Mouse (Mus musculus): ENCODE measurements around the gene Abcg4. TPM values are rescaled to one million over a fixed set of nuclear protein-coding genes. Genes with fewer than 3 reads are reported as not detected.
A peak's percentile ranks its signal among the peaks of the same experiment; 100 is the strongest.
"Not testable (repeated sequence)": the region's sequence is repeated elsewhere in the genome, so short reads cannot be mapped to it uniquely, and the experiment has no call there.

Abcg4 gene
- polyA plus RNA-seq (2015; fragmentation: Nextera tagmentation; extraction: Ambion mirVana): 9.2 and 10.9 TPM in 2 replicates

DNA sequence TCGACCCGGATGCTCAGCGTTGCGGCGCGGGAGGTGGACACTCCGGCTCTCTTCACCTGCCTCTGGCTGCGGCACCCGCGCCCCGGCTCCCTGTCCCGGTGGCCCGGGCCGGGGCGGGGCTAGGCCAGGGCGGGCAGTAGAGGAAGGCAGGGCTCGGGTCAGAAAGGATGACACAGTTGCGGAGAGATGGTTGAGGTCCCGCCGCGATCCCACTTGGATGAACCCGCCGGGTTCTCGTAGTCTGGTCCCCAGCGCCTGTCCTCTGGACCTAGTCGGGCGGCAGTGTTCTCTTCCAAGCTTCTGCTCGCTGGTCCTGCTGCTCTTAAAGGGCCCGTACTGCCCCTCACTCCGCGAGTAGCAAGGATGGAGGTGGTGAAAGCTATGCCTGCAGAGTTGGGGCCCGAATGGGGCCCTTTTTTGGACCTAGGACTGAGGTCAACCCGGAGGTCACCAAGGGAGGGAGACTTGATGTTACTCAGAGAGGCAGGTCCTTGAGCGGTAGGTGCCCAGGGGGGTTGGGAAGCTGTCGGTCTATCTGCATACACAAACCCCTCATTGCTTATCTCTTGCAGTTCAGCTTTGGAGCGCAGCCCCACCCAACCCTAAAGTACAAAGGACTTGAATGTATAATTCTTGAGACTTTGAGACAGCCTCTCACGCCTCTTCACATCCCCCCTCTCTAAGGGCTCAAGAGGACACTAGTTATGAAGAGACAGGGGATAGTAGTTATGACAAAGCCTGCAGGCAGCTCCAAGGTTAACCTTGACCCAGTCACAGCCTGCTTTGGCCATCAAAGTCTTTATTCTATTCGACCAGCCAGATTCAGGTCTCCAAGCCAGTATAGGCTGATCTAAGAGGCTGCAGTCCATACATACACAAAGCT, at the start of gene Abcg4:
TSS of gene Abcg4 (minus strand) at position 540 of the 883 bp plus-strand sequence.
- WGBS: under 1% methylated on average over 38 of the region's 38 CpGs
- H3K4me1 ChIP-seq: peaks cover 28% of the 10 kb centered on the region
- H3K27ac ChIP-seq: peak within 1 kb of the TSS; percentile 14
- peak within 1 kb of the TSS; percentile 92 for H3K4me2 ChIP-seq
- peak within 1 kb of the TSS; percentile 76 for H3K4me3 ChIP-seq
- H3K9me3 ChIP-seq (replicated peaks): no peaks in the 10 kb centered on the region
- peak within 1 kb of the TSS; percentile 85 for H3K9ac ChIP-seq
- H3K27me3 ChIP-seq: no peaks in the 10 kb centered on the region
- peaks cover 39% of the 10 kb centered on the region for H3K36me3 ChIP-seq (ENCODE audit: poor library complexity, severe bottlenecking)
- ATAC-seq: peak; percentile 62

DNA sequence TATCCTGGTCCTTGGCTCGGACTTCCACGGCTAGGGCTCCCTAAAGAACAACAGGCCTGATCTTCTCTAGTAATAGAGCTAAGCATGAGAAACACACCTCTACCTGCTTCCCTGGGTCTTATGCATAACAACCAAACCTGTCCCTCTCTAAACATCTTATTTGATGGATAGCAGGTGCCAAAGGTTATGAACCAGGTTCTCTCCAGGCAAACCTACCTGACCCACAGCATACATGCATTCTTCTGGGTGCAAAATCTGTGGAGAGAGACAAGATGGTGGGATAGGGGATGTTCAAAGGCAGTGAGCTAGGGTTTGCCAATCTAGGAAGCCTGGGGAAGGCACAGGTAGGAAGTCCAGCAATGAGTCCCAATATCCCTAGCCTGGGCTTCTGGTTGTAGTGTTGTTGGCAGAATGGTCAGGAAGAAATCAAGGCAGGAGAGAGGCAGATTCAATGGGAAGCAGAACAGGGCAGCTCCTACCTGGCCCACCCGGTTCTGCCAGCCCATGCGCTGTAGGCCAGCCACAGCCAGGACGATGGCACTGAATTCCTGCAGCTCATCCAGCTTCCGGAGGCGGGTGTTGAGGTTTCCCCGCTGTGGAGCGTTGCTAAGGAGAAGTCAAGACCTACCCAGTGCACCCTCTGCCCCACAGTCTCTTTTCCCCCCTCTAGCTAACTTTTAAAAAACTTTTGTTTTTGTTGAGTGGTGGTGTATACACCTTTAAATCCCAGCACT, 49.2 kb upstream of the Abcg4 start:
- Histone ChIP-seq H3K4me2 (peak overlapping the region; percentile 81), H3K9me3 (replicated peaks) (no peaks in the 10 kb centered on the region; the same call in 1 of the 2 replicates), H3K36me3 (ENCODE audit: poor library complexity, severe bottlenecking) (peaks cover 60% of the 10 kb centered on the region), H3K4me1 (peaks cover 25% of the 10 kb centered on the region), H3K27ac (peak overlapping the region; percentile 21; the same call in 1 of the 2 replicates), H3K9ac (peak overlapping the region; percentile 98), H3K4me3 (peak overlapping the region; percentile 92), H3K27me3 (no peaks in the 10 kb centered on the region)
- no peak for ATAC-seq
- 64% methylated on average over 9 of the region's 9 CpGs for WGBS

DNA sequence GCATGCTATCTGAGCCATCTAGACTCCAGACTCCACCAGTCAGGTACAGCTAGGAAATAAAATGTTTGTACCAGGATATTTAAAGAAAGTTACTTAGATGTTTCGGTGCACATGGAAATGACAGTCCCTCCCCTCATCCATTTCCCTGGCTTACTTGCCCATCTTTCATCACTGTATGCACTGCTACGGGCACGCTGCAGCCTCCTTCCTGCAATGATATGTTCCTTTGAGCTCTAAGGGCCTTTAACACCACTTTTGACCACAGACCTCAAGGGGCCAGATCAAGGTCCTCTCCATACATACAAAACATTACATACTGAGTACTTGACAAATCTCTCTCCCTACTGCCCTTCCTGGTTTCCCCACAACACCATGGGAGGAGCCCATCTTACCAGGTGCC, 48.5 kb upstream of the Abcg4 start:
- ATAC-seq: no peak
- Histone ChIP-seq H3K9me3 (replicated peaks) (no peaks in the 10 kb centered on the region; the same call in 1 of the 2 replicates), H3K4me3 (peak overlapping the region; percentile 92), H3K27me3 (no peaks in the 10 kb centered on the region), H3K9ac (peak overlapping the region; percentile 98), H3K27ac (no peak overlapping the region; the same call in 1 of the 2 replicates), H3K4me2 (peak overlapping the region; percentile 81), H3K4me1 (peaks cover 23% of the 10 kb centered on the region), H3K36me3 (ENCODE audit: poor library complexity, severe bottlenecking) (peaks cover 65% of the 10 kb centered on the region)
- WGBS: 84% methylated on average over 3 of the region's 3 CpGs

DNA sequence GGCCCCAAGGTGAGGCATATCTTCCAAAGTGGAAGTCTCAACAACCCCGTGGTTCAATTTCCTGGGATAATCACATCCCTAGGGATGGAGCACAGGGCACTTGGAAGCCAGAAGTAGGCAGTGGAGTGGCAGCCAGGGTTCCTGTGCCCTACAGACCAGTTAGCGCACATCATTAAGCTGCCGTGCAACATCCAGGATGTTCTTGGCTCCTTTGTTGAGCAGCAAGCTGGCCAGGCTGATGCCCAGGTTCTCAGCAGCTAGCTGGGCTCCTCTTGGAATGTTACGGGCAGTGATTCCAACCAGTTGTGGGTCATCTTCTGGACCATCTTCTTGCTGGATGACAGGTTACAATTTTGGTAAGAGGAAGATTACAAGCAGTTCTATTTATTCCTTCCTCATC, 48.1 kb upstream of the Abcg4 start:
- Histone ChIP-seq H3K4me3 (peak overlapping the region; percentile 92), H3K4me2 (peak overlapping the region; percentile 81), H3K4me1 (peaks cover 23% of the 10 kb centered on the region), H3K9ac (peak overlapping the region; percentile 98), H3K36me3 (ENCODE audit: poor library complexity, severe bottlenecking) (peaks cover 68% of the 10 kb centered on the region)
- H3K9me3 ChIP-seq (replicated peaks); H3K27me3 ChIP-seq; ATAC-seq; H3K27ac ChIP-seq: not testable (repeated sequence)
- 21% methylated on average over 4 of the region's 4 CpGs for WGBS

DNA sequence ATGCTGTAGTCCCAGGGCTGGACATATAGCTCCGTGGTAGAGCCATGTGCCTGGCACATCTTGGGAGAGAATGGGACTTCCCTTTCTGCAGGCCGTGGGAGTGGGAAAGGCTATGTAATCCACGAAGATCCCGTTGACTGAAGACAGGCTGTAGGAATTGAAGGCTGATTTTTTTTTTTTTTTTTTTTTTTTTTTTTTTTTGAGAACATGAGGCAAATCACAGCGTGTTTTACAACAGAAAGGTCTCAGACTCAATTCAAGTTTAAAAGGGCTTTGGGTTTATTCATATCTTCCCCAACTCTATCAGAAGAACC, 47.6 kb upstream of the Abcg4 start:
- no peak for ATAC-seq
- H3K36me3 ChIP-seq (ENCODE audit: poor library complexity, severe bottlenecking): peaks cover 68% of the 10 kb centered on the region
- H3K9ac ChIP-seq: peak overlapping the region; percentile 98
- peak overlapping the region; percentile 98; the same call in 1 of the 2 replicates for H3K27ac ChIP-seq
- no peaks in the 10 kb centered on the region for H3K27me3 ChIP-seq
- H3K4me2 ChIP-seq: peak overlapping the region; percentile 81
- peaks cover 23% of the 10 kb centered on the region for H3K4me1 ChIP-seq
- H3K4me3 ChIP-seq: peak overlapping the region; percentile 92
- 0% methylated on average over 5 of the region's 5 CpGs for WGBS
- H3K9me3 ChIP-seq (replicated peaks): no peaks in the 10 kb centered on the region; the same call in 1 of the 2 replicates

DNA sequence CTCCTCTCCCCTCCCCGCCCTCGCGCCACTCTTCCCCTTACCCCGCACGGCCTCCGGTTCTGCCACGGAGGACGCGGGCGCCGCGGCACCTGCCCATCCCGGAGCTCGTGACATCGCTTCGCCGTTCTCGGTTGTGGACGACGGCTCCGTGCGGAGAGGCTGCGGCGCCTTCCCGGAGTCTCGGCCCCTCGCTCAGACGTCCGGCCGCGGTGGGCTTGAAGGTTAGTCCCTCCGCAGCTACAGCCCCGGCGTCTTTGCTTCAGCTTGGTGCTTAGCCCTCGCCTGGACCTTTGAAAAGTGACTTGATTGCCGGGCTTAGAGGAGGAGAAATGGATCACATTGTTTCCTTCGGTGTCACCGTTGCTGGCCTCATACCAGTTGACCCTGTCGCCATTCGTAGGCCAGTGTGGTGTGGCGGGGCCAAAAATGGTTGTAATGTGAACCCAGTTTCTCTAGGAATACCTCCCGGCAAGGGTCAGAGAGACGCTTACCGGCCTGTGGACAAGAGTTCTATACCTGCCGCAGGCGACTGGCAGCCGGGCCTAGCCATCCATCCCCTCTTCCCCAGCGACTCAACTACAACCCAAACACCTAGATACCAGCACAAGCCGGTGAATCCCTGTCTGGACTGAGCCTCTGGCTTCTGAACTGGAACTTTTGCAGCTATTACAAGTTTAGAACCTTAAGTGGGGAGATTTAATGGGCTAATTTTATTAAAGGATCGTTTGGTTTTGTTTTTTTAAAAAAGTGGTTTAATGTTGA, 47.1 kb upstream of the Abcg4 start:
- ATAC-seq: peak; percentile 28; the same call in 1 of the 2 replicates
- H3K27me3 ChIP-seq: no peaks in the 10 kb centered on the region
- peak overlapping the region; percentile 81 for H3K4me2 ChIP-seq
- peak overlapping the region; percentile 98 for H3K27ac ChIP-seq
- no peaks in the 10 kb centered on the region; the same call in 1 of the 2 replicates for H3K9me3 ChIP-seq (replicated peaks)
- H3K4me1 ChIP-seq: peaks cover 23% of the 10 kb centered on the region
- peak overlapping the region; percentile 98 for H3K9ac ChIP-seq
- peaks cover 70% of the 10 kb centered on the region for H3K36me3 ChIP-seq (ENCODE audit: poor library complexity, severe bottlenecking)
- WGBS: under 1% methylated on average over 50 of the region's 50 CpGs
- peak overlapping the region; percentile 92 for H3K4me3 ChIP-seq

DNA sequence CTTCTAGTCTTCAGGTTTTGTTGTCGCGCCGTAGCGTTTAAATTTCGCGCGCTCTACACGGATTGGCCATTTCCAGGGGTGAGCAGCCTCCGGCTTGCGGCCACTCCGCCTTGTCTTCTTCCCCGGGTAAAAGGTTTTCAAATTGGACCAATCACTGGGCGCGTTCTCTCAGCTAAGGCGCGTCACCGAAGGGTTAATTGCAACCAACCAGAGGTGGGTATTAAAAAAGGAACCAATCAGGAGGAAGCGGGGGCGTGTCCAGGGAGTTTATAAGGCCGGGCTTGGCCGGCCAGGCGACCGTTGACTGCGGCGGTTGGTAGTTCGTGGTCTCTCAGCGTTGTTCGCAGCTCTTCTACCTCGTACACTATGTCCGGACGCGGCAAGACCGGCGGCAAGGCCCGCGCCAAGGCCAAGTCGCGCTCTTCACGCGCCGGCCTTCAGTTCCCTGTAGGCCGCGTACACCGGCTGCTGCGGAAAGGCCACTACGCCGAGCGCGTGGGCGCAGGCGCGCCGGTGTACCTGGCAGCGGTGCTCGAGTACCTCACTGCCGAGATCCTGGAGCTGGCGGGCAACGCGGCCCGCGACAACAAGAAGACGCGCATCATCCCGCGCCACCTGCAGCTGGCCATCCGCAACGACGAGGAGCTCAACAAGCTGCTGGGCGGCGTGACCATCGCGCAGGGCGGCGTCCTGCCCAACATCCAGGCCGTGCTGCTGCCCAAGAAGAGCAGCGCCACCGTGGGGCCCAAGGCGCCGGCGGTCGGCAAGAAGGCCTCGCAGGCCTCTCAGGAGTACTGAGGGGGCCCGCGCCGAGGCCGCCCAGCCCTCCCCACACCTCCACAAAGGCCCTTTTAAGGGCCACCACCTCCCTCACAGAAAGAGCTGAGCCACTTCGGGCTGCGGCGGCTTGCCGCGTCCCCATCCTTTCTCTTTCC, 46.2 kb upstream of the Abcg4 start, which contains the start of gene H2afx:
TSS of gene H2afx (plus strand) at position 299 of the 935 bp plus-strand sequence.
- Histone ChIP-seq H3K4me2 (peak within 1 kb of the TSS; percentile 81), H3K4me1 (peaks cover 23% of the 10 kb centered on the region), H3K27ac (peak within 1 kb of the TSS; percentile 98), H3K9ac (peak within 1 kb of the TSS; percentile 98), H3K9me3 (replicated peaks) (no peaks in the 10 kb centered on the region; the same call in 1 of the 2 replicates), H3K36me3 (ENCODE audit: poor library complexity, severe bottlenecking) (peaks cover 72% of the 10 kb centered on the region), H3K4me3 (peak within 1 kb of the TSS; percentile 92), H3K27me3 (no peaks in the 10 kb centered on the region)
- ATAC-seq: peak; percentile 95
- WGBS: under 1% methylated on average over 84 of the region's 91 CpGs

DNA sequence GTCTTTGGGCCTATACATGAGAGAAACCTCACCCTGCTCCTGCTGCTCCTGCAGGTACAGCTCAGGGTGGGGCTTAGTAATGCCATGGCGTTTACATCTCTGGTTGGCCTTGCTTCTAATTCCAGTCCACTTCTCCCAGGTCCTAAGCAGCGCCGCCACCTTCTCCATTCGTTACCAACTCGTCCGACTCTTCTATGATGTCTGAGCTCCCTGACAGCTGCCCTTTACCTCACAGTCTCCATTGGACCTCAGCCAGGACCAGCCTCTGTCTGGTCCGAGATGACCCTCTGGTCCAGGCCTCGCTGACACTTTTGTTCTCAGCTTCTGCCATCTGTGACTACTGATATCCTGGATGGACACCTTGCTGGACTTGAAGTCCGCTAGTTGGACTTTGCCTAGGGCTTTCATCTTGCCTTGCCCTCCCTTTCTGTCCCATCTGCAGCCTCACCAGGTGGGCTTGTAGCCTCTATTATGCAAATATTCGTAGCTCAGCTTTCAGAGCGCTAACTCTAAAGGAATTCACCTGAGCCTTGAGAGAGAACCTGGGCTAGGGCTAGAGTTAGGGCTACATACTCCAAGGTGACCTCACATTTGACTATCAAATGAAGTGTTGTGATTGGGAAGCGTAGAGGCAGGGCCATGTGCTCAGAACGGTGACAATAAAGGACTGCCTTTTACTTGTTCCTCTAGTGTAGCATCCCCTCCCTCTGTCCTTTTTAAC, 44.7 kb upstream of the Abcg4 start:
- no peak overlapping the region for H3K27ac ChIP-seq
- peaks cover 27% of the 10 kb centered on the region for H3K4me1 ChIP-seq
- H3K36me3 ChIP-seq (ENCODE audit: poor library complexity, severe bottlenecking): peaks cover 69% of the 10 kb centered on the region
- no peak for ATAC-seq
- H3K27me3 ChIP-seq: no peaks in the 10 kb centered on the region
- no peak overlapping the region for H3K9ac ChIP-seq
- 97% methylated on average over 13 of the region's 13 CpGs for WGBS
- no peak overlapping the region for H3K4me3 ChIP-seq
- no peak overlapping the region for H3K4me2 ChIP-seq
- H3K9me3 ChIP-seq (replicated peaks): no peaks in the 10 kb centered on the region; the same call in 1 of the 2 replicates

DNA sequence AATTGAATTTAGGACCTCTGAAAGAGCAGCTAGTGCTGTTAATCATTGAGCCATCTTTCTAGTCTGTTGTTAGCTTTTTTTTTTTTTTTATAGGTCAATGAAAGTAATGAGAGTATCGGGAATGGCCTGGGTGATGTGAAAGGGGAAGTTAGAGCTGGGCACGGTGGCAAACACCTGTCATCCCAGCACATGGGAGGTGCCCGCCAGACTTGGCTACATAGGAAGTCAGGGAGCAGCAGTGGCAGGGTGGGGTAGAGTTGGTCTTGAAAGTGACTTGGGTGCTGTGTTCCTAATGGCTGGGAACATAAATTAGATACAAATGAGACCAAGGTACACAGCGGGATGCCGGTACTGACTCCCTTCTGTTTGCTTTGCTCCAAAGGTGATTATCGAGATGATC, 42.3 kb upstream of the Abcg4 start:
- WGBS: 95% methylated on average over 6 of the region's 6 CpGs
- Histone ChIP-seq H3K27ac (no peak overlapping the region), H3K36me3 (ENCODE audit: poor library complexity, severe bottlenecking) (peaks cover 53% of the 10 kb centered on the region), H3K4me1 (peaks cover 20% of the 10 kb centered on the region), H3K4me2 (no peak overlapping the region), H3K9ac (no peak overlapping the region), H3K4me3 (no peak overlapping the region), H3K9me3 (replicated peaks) (no peaks in the 10 kb centered on the region; the same call in 1 of the 2 replicates), H3K27me3 (no peaks in the 10 kb centered on the region)
- no peak for ATAC-seq

DNA sequence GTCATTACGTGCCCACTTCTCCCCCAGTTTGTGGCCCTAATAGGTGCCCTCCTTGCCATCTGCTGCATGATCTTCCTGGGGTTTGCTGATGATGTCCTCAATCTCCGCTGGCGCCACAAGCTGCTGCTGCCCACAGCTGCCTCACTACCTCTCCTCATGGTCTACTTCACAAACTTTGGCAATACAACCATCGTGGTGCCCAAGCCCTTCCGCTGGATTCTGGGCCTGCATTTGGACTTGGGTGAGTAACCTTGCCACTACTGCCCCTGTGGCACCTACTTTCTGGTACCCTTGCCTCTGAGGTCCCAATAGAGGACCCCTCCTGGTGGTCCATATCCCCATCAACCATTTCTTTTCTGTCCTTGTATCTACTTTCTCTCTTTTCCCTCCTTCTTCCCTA, 39.5 kb upstream of the Abcg4 start:
- Histone ChIP-seq H3K4me1 (peaks cover 20% of the 10 kb centered on the region), H3K9ac (peak overlapping the region; percentile 86), H3K9me3 (replicated peaks) (no peaks in the 10 kb centered on the region), H3K4me2 (peak overlapping the region; percentile 67), H3K4me3 (peak overlapping the region; percentile 83), H3K36me3 (ENCODE audit: poor library complexity, severe bottlenecking) (peaks cover 42% of the 10 kb centered on the region), H3K27ac (no peak overlapping the region), H3K27me3 (no peaks in the 10 kb centered on the region)
- WGBS: 87% methylated on average over 5 of the region's 5 CpGs
- no peak for ATAC-seq
